Mouse (Mus musculus) limb, embryonic 14.5 days (tissue): Measurements from ENCODE around the gene Capn15. TPM values are rescaled to one million over a fixed set of nuclear protein-coding genes. Genes with fewer than 3 reads are reported as not detected.

Source experiments
- ATAC-seq: fragments of 200-750 bp; cut with Nextera tagmentation; 2 replicates; pipeline ENCODE4 v1.8.0; 2017; ENCODE audit warnings: low read depth, moderate number of reproducible peaks, moderate TSS enrichment; ENCODE audit not compliant: low FRiP score
- DNase-seq: peaks from one replicate; pipeline ENCODE4 v3.0.0-alpha.2; 2015; ENCODE audit warnings: low spot score
- H3K27ac ChIP-seq: fragments of 300-500 bp; sonication (generic); replicated peaks from 2 replicates; pipeline ENCODE4 v1.5.1; 2014; ENCODE audit warnings: low read depth, mild to moderate bottlenecking, low read length, moderate library complexity, mixed read lengths
- H3K27me3 ChIP-seq: fragments of 300-500 bp; sonication (generic); 2 replicates; pipeline ENCODE4 v1.6.1; 2014; ENCODE audit warnings: low read length, mixed read lengths; ENCODE audit not compliant: control insufficient read depth, insufficient read depth
- H3K36me3 ChIP-seq: fragments of 300-500 bp; sonication (generic); 2 replicates; pipeline ENCODE4 v1.6.1; 2014; ENCODE audit warnings: mild to moderate bottlenecking, low read length, moderate library complexity, mixed read lengths; ENCODE audit not compliant: control insufficient read depth, insufficient read depth
- H3K4me1 ChIP-seq: fragments of 300-500 bp; sonication (generic); 2 replicates; pipeline ENCODE4 v1.6.1; 2014; ENCODE audit warnings: antibody characterized with exemption, low read length, mixed read lengths; ENCODE audit not compliant: control insufficient read depth, insufficient read depth
- H3K4me2 ChIP-seq: fragments of 300-500 bp; sonication (generic); replicated peaks from 2 replicates; pipeline ENCODE4 v1.6.1; 2014; ENCODE audit warnings: low read depth, mild to moderate bottlenecking, low read length, moderate library complexity; ENCODE audit not compliant: severe bottlenecking
- H3K4me3 ChIP-seq: fragments of 300-500 bp; sonication (generic); replicated peaks from 2 replicates; pipeline ENCODE4 v1.5.1; 2014; ENCODE audit warnings: low read length
- H3K9ac ChIP-seq: fragments of 300-500 bp; sonication (generic); 2 replicates; pipeline ENCODE4 v1.6.1; 2014; ENCODE audit warnings: mild to moderate bottlenecking, low read depth, low read length, moderate library complexity; ENCODE audit not compliant: severe bottlenecking
- H3K9me3 ChIP-seq: fragments of 300-500 bp; sonication (generic); 2 replicates; pipeline ENCODE4 v1.6.1; 2016; ENCODE audit warnings: low read length; ENCODE audit not compliant: control insufficient read depth
- POLR2A ChIP-seq: fragments of 200-500 bp; IDR thresholded peaks from 2 replicates; pipeline ENCODE4 v1.8.0; 2012; ENCODE audit warnings: inconsistent platforms, mild to moderate bottlenecking, moderate library complexity, borderline replicate concordance; ENCODE audit not compliant: insufficient read depth, insufficient read length; ENCODE audit errors: extremely low read depth
- WGBS: fragments of 180-500 bp; shearing (Covaris S2); extraction: QIAGEN DNeasy Blood & Tissue Kit; methylation state at CpG from one replicate; pipeline ENCODE4 v1.1.7; 2014; 5-methylcytosine and 5-hydroxymethylcytosine counted together
- polyA plus RNA-seq, 2 experiments: library from polyadenylated mRNA; depleted of rRNA in 1 of 2; stranded (reverse) in 1 of 2; unstranded in 1 of 2; fragments of >200 nt; fragmentation: Nextera tagmentation in 1 of 2; extraction: Ambion mirVana in 1 of 2; gene quantifications; 2 replicates each; pipeline versions ENCODE4 v1.2.1 to v1.2.3; 2012 to 2014

Capn15 gene
- polyA plus RNA-seq, 2 experiments = 31.0 to 50.1 TPM

DNA sequence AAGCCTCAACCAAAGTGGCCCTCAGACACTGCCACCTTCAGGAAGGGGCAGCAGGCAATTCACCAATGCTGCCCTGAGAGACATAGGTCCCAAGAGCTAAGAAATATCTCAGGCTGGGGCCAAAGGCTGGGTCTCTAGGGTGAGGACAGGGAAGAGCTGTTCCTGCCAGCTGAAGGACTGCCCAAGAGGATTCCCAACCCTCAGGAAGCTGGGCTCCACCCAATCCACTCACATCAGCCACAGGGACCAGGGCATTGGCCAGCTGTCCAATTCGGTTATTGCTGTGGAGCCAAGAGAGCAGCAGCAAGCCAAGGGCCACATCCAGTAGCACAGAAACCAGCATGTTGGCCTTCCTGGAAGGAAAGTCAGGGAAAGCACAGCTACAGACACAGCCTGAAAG lies 51.1 kb downstream of the Capn15 start:
- Histone ChIP-seq H3K36me3 (peaks cover 69% of the 10 kb centered on the region), H3K27me3 (no peaks in the 10 kb centered on the region), H3K27ac (no peak overlapping the region), H3K9me3 (no peaks in the 10 kb centered on the region), H3K9ac (no peak overlapping the region), H3K4me2 (no peak overlapping the region), H3K4me3 (no peak overlapping the region), H3K4me1 (no peaks in the 10 kb centered on the region)
- DNase-seq (no peak), ATAC-seq (no peak)
- WGBS = 77% methylated on average over 1 of the region's 1 CpGs
- TF ChIP-seq POLR2A = no peak

DNA sequence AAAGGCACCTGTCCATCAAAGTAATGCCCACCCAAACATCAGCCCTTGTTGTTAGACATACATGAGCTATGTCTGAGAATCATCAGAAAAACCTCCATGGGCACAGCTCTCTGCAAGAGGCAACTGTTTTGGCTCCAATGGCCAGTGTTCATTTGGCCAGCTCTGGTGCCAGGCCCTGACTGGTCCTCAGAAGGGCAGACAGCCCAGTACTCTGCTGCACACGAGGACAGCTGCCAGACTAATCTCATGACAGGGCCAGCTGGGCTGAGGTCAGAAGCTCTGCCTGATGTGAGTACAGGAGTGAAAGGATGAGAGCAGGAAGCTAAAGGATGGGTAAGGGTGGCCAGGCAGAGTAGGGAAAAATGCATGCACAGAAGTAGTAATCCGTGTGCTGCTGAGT lies 60.2 kb downstream of the Capn15 start:
- H3K27me3 ChIP-seq = no peaks in the 10 kb centered on the region
- WGBS = 87% methylated on average over 2 of the region's 2 CpGs
- no peak for TF ChIP-seq POLR2A
- no peak for DNase-seq
- H3K9me3 ChIP-seq = no peaks in the 10 kb centered on the region
- no peak overlapping the region for H3K9ac ChIP-seq
- H3K4me1 ChIP-seq = no peaks in the 10 kb centered on the region
- no peak overlapping the region for H3K4me3 ChIP-seq
- no peak overlapping the region for H3K4me2 ChIP-seq
- no peak for ATAC-seq
- no peak overlapping the region for H3K27ac ChIP-seq
- H3K36me3 ChIP-seq = peaks cover 41% of the 10 kb centered on the region

GRCm38 (mm10) chr17:25922120-25922519 lies 63.5 kb downstream of the Capn15 start:
- ATAC-seq (no peak), DNase-seq (no peak)
- no peak overlapping the region for H3K9ac ChIP-seq
- no peaks in the 10 kb centered on the region for H3K27me3 ChIP-seq
- no peak overlapping the region for H3K27ac ChIP-seq
- H3K4me3 ChIP-seq = no peak overlapping the region
- peaks cover 10% of the 10 kb centered on the region; the same call in 1 of the 2 replicates for H3K4me1 ChIP-seq
- no peak overlapping the region for H3K4me2 ChIP-seq
- WGBS = 88% methylated on average over 5 of the region's 5 CpGs
- no peaks in the 10 kb centered on the region for H3K9me3 ChIP-seq
- H3K36me3 ChIP-seq = peaks cover 19% of the 10 kb centered on the region
- TF ChIP-seq POLR2A = no peak

DNA sequence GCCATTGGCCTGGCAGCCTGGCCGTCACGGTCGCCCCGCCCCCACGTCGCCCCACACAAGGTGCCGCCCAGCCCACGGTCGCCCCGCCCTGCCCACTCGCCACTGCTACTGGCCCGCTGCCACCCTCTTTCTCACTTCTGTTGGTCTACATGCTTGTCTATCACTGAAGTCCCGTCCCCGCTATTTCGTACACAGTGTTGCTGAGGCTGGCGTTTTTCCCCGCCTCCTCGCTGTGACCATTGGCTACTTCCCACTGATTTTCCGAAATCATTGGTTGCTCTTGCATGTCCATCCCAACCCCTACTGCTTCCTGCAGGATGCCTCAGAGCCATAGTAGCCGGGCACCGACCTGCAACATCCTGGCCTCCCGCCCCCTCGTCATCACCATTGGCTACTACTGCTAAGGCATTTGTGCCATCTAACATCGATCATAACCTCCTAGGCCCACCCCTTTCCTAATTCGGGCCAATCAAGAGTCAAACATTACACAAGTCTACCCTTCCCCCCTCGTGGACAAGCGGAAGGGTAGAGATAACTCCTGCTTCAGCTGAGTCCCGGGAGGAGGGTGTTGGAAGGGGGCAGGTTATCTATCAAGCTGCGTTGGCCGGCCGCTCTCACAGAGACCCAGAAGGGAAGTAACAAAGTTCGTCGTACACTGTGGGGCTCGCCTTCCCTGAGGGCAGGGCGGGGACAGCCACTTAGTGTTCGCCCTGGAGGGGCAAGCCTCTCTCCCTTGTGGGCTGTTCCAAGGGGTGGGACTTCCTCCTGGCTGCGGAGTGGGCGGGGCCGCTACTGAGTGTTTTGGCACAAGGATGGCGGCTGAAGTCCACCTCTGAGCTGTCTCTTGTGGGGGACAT lies 65.6 kb downstream of the Capn15 start:
- Histone ChIP-seq H3K27me3 (no peaks in the 10 kb centered on the region), H3K9ac (peak overlapping the region; percentile 67), H3K36me3 (peaks cover 4% of the 10 kb centered on the region; the same call in 1 of the 2 replicates), H3K9me3 (no peaks in the 10 kb centered on the region), H3K4me1 (peaks cover 10% of the 10 kb centered on the region; the same call in 1 of the 2 replicates), H3K4me3 (peak overlapping the region; percentile 89), H3K27ac (peak overlapping the region; percentile 82), H3K4me2 (peak overlapping the region; percentile 60)
- no peak for TF ChIP-seq POLR2A
- WGBS = 0% methylated on average over 30 of the region's 40 CpGs
- peak; percentile 100 for DNase-seq
- peak; percentile 96 for ATAC-seq

GRCm38 (mm10) chr17:25919144-25919785 lies 66.3 kb downstream of the Capn15 start, which contains the start of gene Rab40c:
Gene Rab40c, minus strand, starts transcription at chr17:25919727.
- no peak for TF ChIP-seq POLR2A
- Histone ChIP-seq H3K27ac (peak within 1 kb of the TSS; percentile 82), H3K9me3 (no peaks in the 10 kb centered on the region), H3K4me1 (peaks cover 10% of the 10 kb centered on the region; the same call in 1 of the 2 replicates), H3K9ac (peak within 1 kb of the TSS; percentile 85), H3K4me3 (peak within 1 kb of the TSS; percentile 89), H3K27me3 (no peaks in the 10 kb centered on the region), H3K4me2 (peak within 1 kb of the TSS; percentile 60), H3K36me3 (peaks cover 4% of the 10 kb centered on the region; the same call in 1 of the 2 replicates)
- ATAC-seq = no peak
- under 1% methylated on average over 47 of the region's 78 CpGs for WGBS
- peak; percentile 9 for DNase-seq
